Mouse (Mus musculus): ENCODE results near the gene Rpa1. TPM values are rescaled to one million over a fixed set of nuclear protein-coding genes. Genes with fewer than 3 reads are reported as not detected.

Rpa1 gene
- total and polyA plus RNA-seq, 2 experiments from 2014 or later = 62.9 to 118 TPM

DNA sequence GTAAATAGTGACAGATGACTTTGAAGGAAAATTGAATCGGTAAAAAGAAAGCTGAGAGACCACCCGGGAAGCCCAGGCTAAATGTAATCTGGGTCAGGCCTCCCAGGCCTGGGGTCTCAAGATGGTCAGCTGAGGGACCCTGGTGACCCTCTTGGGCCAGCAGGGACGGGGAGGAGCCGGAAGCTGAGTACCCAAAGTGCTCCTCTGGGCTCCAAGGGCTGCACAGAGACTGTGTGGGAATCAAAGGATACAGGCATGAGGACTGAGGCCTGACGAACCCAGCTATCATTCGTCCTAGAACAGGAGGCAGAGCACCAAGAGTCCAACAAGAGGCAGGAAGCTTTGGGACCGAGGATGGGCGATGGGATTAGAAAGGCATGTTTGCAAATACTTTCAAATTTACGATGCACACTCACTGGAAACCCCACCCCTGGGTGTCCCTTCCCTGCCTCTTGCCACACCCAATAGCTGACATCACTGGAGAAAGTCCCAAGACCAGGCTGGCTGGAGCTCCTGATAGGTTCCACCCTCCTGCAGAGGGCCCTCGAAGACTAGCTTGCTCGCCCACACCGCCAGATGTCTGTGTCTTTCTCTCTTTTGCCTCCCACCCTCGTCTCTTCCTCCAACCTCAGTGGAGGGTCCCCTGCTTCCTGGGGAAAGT, 93.7 kb downstream of the Rpa1 start:
- DNase-seq (ENCODE audit: low spot score) (no peak), ATAC-seq (ENCODE audit: insufficient read depth, low read depth) (peak; percentile 45; the same call in 1 of the 2 replicates)
- Histone ChIP-seq H3K9me3 (replicated peaks; ENCODE audit: control insufficient read depth, low read length) (no peaks in the 10 kb centered on the region), H3K4me1 (ENCODE audit: control insufficient read depth, insufficient read depth) (peaks cover 36% of the 10 kb centered on the region), H3K27me3 (ENCODE audit: control insufficient read depth, insufficient read depth, low read length) (no peaks in the 10 kb centered on the region), H3K27ac (ENCODE audit: low read depth) (peak overlapping the region; percentile 65), H3K36me3 (replicated peaks; ENCODE audit: control insufficient read depth, insufficient read depth, low read length) (no peaks in the 10 kb centered on the region), H3K4me2 (ENCODE audit: low read depth, low read length) (0 out of 2 replicates have a peak overlapping the region, but pooled peaks have one; percentile 12), H3K4me3 (ENCODE audit: low read depth, low read length) (no peak overlapping the region), H3K9ac (replicated peaks; ENCODE audit: low read depth, low read length) (0 out of 2 replicates have a peak overlapping the region, but pooled peaks have one; percentile 15)
- WGBS = 52% methylated on average over 13 of the region's 13 CpGs
- TF ChIP-seq EP300 (IDR thresholded peaks at IDR 0.05; ENCODE audit: low read depth) (no peak), CTCF (IDR thresholded peaks at IDR 0.05; ENCODE audit: low read depth) (peak; percentile 38)

DNA sequence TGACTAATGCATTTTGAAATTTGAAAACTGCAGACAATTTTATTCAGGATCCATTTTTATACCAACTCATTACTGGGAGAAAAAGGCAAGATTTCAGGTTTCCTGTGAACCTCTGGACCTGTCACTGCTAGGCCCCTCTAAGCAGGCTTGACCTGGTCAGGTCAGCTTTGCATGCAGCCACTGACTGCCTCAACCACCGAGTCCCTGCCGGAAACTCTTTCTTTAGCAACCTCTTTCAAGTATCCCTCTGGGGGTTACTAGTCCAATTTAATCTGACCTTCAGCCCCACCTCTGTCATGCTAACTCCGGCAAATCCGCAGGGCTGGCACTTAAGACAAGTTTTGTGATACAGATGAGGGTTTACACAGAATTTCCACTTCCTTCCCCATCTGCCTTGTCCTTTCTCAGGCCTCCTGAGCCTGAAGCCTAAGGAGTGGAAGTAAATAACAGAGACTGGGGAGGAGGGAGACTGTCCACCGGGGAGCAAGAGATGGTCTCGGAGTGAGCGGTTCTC, 96.5 kb downstream of the Rpa1 start:
- Histone ChIP-seq H3K36me3 (replicated peaks; ENCODE audit: control insufficient read depth, insufficient read depth, low read length) (no peaks in the 10 kb centered on the region), H3K4me3 (ENCODE audit: low read depth, low read length) (no peak overlapping the region), H3K9ac (replicated peaks; ENCODE audit: low read depth, low read length) (0 out of 2 replicates have a peak overlapping the region, but pooled peaks have one; percentile 25), H3K27me3 (ENCODE audit: control insufficient read depth, insufficient read depth, low read length) (no peaks in the 10 kb centered on the region), H3K27ac (ENCODE audit: low read depth) (no peak overlapping the region), H3K4me2 (ENCODE audit: low read depth, low read length) (no peak overlapping the region), H3K9me3 (replicated peaks; ENCODE audit: control insufficient read depth, low read length) (no peaks in the 10 kb centered on the region), H3K4me1 (ENCODE audit: control insufficient read depth, insufficient read depth) (peaks cover 40% of the 10 kb centered on the region)
- DNase-seq (ENCODE audit: low spot score) (no peak), ATAC-seq (ENCODE audit: insufficient read depth, low read depth) (no peak)
- WGBS = 50% methylated on average over 7 of the region's 7 CpGs
- TF ChIP-seq CTCF (IDR thresholded peaks at IDR 0.05; ENCODE audit: low read depth) (no peak), EP300 (IDR thresholded peaks at IDR 0.05; ENCODE audit: low read depth) (no peak)

DNA sequence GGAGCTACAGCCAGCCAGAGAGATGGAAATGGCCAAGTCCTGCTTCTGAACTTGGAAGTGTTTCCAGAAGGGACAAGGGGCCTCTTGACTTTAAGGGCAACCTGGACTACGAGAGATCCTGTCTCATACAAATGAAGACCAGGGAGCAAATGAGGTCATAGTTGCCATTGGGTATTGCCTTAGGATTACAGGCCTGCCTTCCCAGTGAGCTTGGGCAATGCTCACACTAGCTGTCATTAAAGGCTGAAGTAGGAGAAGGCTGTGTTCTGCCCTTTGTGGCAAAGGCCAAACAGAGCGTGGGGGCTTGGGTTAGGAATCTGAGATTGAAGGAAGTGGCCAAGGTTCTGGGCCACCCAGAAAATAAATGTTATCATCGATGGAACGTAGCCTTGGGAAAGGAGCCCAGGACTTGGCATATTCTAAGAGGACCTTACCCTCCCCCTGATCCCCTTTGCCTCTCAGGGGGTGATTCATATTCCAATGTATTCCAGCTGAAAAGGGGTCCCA, 97.1 kb downstream of the Rpa1 start:
- Histone ChIP-seq H3K4me1 (ENCODE audit: control insufficient read depth, insufficient read depth) (peaks cover 45% of the 10 kb centered on the region), H3K4me3 (ENCODE audit: low read depth, low read length) (no peak overlapping the region), H3K27me3 (ENCODE audit: control insufficient read depth, insufficient read depth, low read length) (no peaks in the 10 kb centered on the region), H3K9ac (replicated peaks; ENCODE audit: low read depth, low read length) (no peak overlapping the region), H3K36me3 (replicated peaks; ENCODE audit: control insufficient read depth, insufficient read depth, low read length) (no peaks in the 10 kb centered on the region), H3K27ac (ENCODE audit: low read depth) (no peak overlapping the region), H3K9me3 (replicated peaks; ENCODE audit: control insufficient read depth, low read length) (no peaks in the 10 kb centered on the region), H3K4me2 (ENCODE audit: low read depth, low read length) (no peak overlapping the region)
- ATAC-seq (ENCODE audit: insufficient read depth, low read depth) (no peak), DNase-seq (ENCODE audit: low spot score) (no peak)
- TF ChIP-seq CTCF (IDR thresholded peaks at IDR 0.05; ENCODE audit: low read depth) (no peak), EP300 (IDR thresholded peaks at IDR 0.05; ENCODE audit: low read depth) (no peak)
- 57% methylated on average over 4 of the region's 4 CpGs for WGBS

DNA sequence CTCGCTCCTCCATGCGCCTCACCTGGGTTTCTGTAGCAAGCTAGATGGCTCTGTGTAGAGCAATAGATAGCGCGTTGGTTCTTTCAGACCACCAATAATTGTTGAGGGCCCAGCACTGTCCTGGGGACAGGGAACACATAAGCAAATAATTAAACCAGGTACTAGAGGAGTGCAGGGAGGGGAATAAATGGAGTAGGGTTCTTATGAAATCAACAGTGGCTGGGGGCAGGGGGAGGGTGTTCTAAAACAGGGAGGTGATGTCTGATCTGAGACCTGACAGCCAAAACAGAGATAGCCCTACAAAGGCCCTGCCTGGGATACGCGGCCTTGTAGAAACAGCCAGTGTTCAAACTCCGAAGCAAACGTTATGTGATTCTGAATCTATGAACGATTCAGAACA, 98.5 kb downstream of the Rpa1 start:
- Histone ChIP-seq H3K9me3 (replicated peaks; ENCODE audit: control insufficient read depth, low read length) (no peaks in the 10 kb centered on the region), H3K4me2 (ENCODE audit: low read depth, low read length) (no peak overlapping the region), H3K4me1 (ENCODE audit: control insufficient read depth, insufficient read depth) (peaks cover 50% of the 10 kb centered on the region), H3K27ac (ENCODE audit: low read depth) (peak overlapping the region; percentile 77), H3K9ac (replicated peaks; ENCODE audit: low read depth, low read length) (peak overlapping the region; percentile 25; the same call in 1 of the 2 replicates), H3K27me3 (ENCODE audit: control insufficient read depth, insufficient read depth, low read length) (no peaks in the 10 kb centered on the region), H3K4me3 (ENCODE audit: low read depth, low read length) (no peak overlapping the region), H3K36me3 (replicated peaks; ENCODE audit: control insufficient read depth, insufficient read depth, low read length) (no peaks in the 10 kb centered on the region)
- DNase-seq (ENCODE audit: low spot score) (no peak), ATAC-seq (ENCODE audit: insufficient read depth, low read depth) (no peak)
- 50% methylated on average over 9 of the region's 9 CpGs for WGBS
- TF ChIP-seq EP300 (IDR thresholded peaks at IDR 0.05; ENCODE audit: low read depth) (no peak), CTCF (IDR thresholded peaks at IDR 0.05; ENCODE audit: low read depth) (no peak)

Small RNA genes lying within 50 kb of the gene (microRNA-seq; reads per million reads assigned to microRNA genes)
- not detected for gene Gm47300

Other genes with a start within 250 kb of the Rpa1 start
- 17.8 and 19.5 TPM in 2 replicates for gene Hic1, start 178.8 kb downstream of the Rpa1 start, total RNA-seq (2014; rRNA removed; ENCODE audit: low replicate concordance)
- 4.8 and 6.1 TPM in 2 replicates for gene Hic1, start 178.8 kb downstream of the Rpa1 start, polyA plus RNA-seq (2015; fragmentation: Nextera tagmentation; extraction: Ambion mirVana)
- 8.9 and 35.2 TPM in 2 replicates for gene Ovca2, start 169.5 kb downstream of the Rpa1 start, total RNA-seq (2014; rRNA removed; ENCODE audit: low replicate concordance)
- 12.9 and 13.4 TPM in 2 replicates for gene Ovca2, start 169.5 kb downstream of the Rpa1 start, polyA plus RNA-seq (2015; fragmentation: Nextera tagmentation; extraction: Ambion mirVana)
- 34.4 and 72.1 TPM in 2 replicates for gene Dph1, start 157.1 kb downstream of the Rpa1 start, total RNA-seq (2014; rRNA removed; ENCODE audit: low replicate concordance)
- gene Dph1, start 157.1 kb downstream of the Rpa1 start, polyA plus RNA-seq (2015; fragmentation: Nextera tagmentation; extraction: Ambion mirVana) = 19.3 and 20.2 TPM in 2 replicates
- gene Rtn4rl1, start 154.5 kb downstream of the Rpa1 start, total RNA-seq (2014; rRNA removed; ENCODE audit: low replicate concordance) = 6.0 and 19.7 TPM in 2 replicates
- gene Rtn4rl1, start 154.5 kb downstream of the Rpa1 start, polyA plus RNA-seq (2015; fragmentation: Nextera tagmentation; extraction: Ambion mirVana) = 12.2 and 12.8 TPM in 2 replicates
- gene Smyd4, start 109 bp upstream of the Rpa1 start, total RNA-seq (2014; rRNA removed; ENCODE audit: low replicate concordance) = 13.1 and 19.7 TPM in 2 replicates
- 13.2 and 14.8 TPM in 2 replicates for gene Smyd4, start 109 bp upstream of the Rpa1 start, polyA plus RNA-seq (2015; fragmentation: Nextera tagmentation; extraction: Ambion mirVana)
- gene Serpinf1, start 74.4 kb upstream of the Rpa1 start, total RNA-seq (2014; rRNA removed; ENCODE audit: low replicate concordance) = 27.3 and 112 TPM in 2 replicates
- 20.4 and 24.4 TPM in 2 replicates for gene Serpinf1, start 74.4 kb upstream of the Rpa1 start, polyA plus RNA-seq (2015; fragmentation: Nextera tagmentation; extraction: Ambion mirVana)
- 1.2 and 2.4 TPM in 2 replicates for gene Serpinf2, start 91.3 kb upstream of the Rpa1 start, total RNA-seq (2014; rRNA removed; ENCODE audit: low replicate concordance)
- not detected in 2 replicates for gene Serpinf2, start 91.3 kb upstream of the Rpa1 start, polyA plus RNA-seq (2015; fragmentation: Nextera tagmentation; extraction: Ambion mirVana)
- 11.8 and 12.0 TPM in 2 replicates for gene Wdr81, start 106.4 kb upstream of the Rpa1 start, total RNA-seq (2014; rRNA removed; ENCODE audit: low replicate concordance)
- 2.0 and 2.2 TPM in 2 replicates for gene Wdr81, start 106.4 kb upstream of the Rpa1 start, polyA plus RNA-seq (2015; fragmentation: Nextera tagmentation; extraction: Ambion mirVana)
- 9.2 and 25.3 TPM in 2 replicates for gene Tlcd2, start 113.4 kb upstream of the Rpa1 start, total RNA-seq (2014; rRNA removed; ENCODE audit: low replicate concordance)
- gene Tlcd2, start 113.4 kb upstream of the Rpa1 start, polyA plus RNA-seq (2015; fragmentation: Nextera tagmentation; extraction: Ambion mirVana) = 14.2 and 16.9 TPM in 2 replicates
- gene Prpf8, start 138.5 kb upstream of the Rpa1 start, total RNA-seq (2014; rRNA removed; ENCODE audit: low replicate concordance) = 73.8 and 79.8 TPM in 2 replicates
- 15.2 and 17.0 TPM in 2 replicates for gene Prpf8, start 138.5 kb upstream of the Rpa1 start, polyA plus RNA-seq (2015; fragmentation: Nextera tagmentation; extraction: Ambion mirVana)
- gene Rilp, start 161.8 kb upstream of the Rpa1 start, total RNA-seq (2014; rRNA removed; ENCODE audit: low replicate concordance) = 41.5 and 50.8 TPM in 2 replicates
- 27.1 and 30.2 TPM in 2 replicates for gene Rilp, start 161.8 kb upstream of the Rpa1 start, polyA plus RNA-seq (2015; fragmentation: Nextera tagmentation; extraction: Ambion mirVana)
- 20.2 and 21.6 TPM in 2 replicates for gene Scarf1, start 165.2 kb upstream of the Rpa1 start, total RNA-seq (2014; rRNA removed; ENCODE audit: low replicate concordance)
- gene Scarf1, start 165.2 kb upstream of the Rpa1 start, polyA plus RNA-seq (2015; fragmentation: Nextera tagmentation; extraction: Ambion mirVana) = 9.6 and 10.0 TPM in 2 replicates
- gene Slc43a2, start 183.4 kb upstream of the Rpa1 start, total RNA-seq (2014; rRNA removed; ENCODE audit: low replicate concordance) = 3.6 and 6.0 TPM in 2 replicates
- gene Slc43a2, start 183.4 kb upstream of the Rpa1 start, polyA plus RNA-seq (2015; fragmentation: Nextera tagmentation; extraction: Ambion mirVana) = 4.5 and 4.8 TPM in 2 replicates
- gene Pitpna, start 239.8 kb upstream of the Rpa1 start, total RNA-seq (2014; rRNA removed; ENCODE audit: low replicate concordance) = 58.4 and 59.6 TPM in 2 replicates
- gene Pitpna, start 239.8 kb upstream of the Rpa1 start, polyA plus RNA-seq (2015; fragmentation: Nextera tagmentation; extraction: Ambion mirVana) = 74.0 and 76.8 TPM in 2 replicates